Mouse (Mus musculus): ENCODE measurements around the gene Slc39a11. TPM values are rescaled to one million over a fixed set of nuclear protein-coding genes. Genes with fewer than 3 reads are reported as not detected.

Gene Slc39a11
- polyA plus RNA-seq, 1 experiment from 2014 or later, result 30.0 TPM

DNA sequence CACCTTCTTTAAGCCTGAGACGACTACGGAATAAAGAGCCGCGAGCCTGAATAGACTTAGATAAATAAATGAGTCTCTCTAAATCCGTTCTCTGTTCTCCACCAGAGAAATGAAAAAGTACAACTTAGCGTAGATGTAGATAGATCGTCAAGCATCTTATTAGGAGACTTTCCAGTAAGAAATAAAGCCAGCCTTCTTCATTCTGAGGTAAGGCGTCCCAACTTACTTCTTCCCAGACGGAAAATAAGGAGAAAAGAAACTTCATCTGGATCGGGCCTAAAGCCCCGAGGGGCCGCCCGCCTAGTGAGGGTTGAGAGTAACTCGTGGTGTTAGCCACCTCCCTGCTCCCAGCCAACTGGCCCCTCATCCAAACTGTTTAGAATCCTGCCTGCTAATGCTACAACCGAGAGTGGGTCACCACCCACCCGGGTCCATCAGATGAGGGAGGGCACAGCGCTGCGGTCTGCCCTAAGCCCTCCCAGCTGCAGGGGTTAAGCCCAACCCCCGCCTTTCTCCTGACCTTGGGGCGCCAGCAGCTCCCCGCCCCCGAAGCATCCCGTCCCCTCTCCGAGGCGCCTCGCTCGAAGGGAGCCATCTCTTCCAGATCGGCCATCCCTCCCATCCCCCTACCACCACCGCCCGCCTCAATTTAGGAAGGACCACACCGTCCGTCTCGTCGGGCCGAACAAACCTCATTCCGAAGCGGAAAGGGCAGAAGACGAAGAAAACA is 33.2 kb upstream of the Slc39a11 start:
- ATAC-seq (ENCODE audit: insufficient number of reproducible peaks, low FRiP score, low TSS enrichment, low read depth), result peak; percentile 30; the same call in 1 of the 2 replicates
- no peaks in the 10 kb centered on the region for H3K9me3 ChIP-seq
- peak overlapping the region; percentile 96 for H3K27ac ChIP-seq
- peaks cover 6% of the 10 kb centered on the region for H3K36me3 ChIP-seq
- WGBS, result 2% methylated on average over 38 of the region's 38 CpGs
- H3K9ac ChIP-seq, result peak overlapping the region; percentile 96
- H3K4me3 ChIP-seq, result peak overlapping the region; percentile 96
- peaks cover 33% of the 10 kb centered on the region for H3K4me1 ChIP-seq
- peak overlapping the region; percentile 74 for H3K4me2 ChIP-seq
- H3K27me3 ChIP-seq, result no peaks in the 10 kb centered on the region

DNA sequence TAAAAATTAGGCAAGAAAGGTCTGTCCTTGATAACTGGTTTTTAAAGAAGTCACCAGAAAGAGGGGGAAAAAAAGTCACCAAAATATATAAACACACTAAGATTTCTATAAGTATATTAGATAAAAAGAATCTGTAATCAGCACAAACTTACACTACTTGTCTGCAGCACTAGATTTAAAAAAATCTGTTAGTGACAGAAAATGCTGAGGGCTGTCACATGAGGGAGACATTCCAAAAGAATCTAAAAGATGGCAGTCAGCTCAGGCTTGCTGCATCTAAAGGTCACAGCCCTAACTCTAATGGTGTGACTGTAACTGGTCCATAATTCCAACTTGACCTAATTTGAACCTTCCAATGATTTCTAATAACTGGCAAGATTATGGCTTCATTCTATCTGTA is 32.1 kb upstream of the Slc39a11 start:
- no peak overlapping the region for H3K4me3 ChIP-seq
- no peak for ATAC-seq (ENCODE audit: insufficient number of reproducible peaks, low FRiP score, low TSS enrichment, low read depth)
- no peak overlapping the region for H3K27ac ChIP-seq
- peaks cover 44% of the 10 kb centered on the region for H3K4me1 ChIP-seq
- no peak overlapping the region for H3K9ac ChIP-seq
- no peaks in the 10 kb centered on the region for H3K27me3 ChIP-seq
- H3K36me3 ChIP-seq, result peaks cover 1% of the 10 kb centered on the region; the same call in 1 of the 2 replicates
- no peak overlapping the region for H3K4me2 ChIP-seq
- no peaks in the 10 kb centered on the region for H3K9me3 ChIP-seq

DNA sequence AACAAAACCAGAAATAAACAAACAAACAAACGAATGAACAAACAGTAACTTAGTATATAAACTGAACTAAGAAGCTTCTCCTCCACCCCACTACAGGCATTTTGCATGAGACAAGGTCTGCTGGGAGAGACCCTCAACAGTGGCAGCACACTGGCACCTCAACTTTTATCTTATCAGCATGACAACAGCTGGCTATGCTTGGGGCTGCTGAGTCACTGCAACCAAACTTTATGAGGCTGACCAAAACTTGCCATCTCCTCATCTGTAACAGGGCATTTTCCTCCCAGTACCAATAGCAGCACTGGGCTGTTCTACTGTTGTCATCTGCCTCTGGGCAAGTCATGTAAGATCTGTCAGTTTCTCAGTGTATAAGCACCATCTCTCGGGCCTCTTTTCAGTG is 31.1 kb upstream of the Slc39a11 start:
- no peak for ATAC-seq (ENCODE audit: insufficient number of reproducible peaks, low FRiP score, low TSS enrichment, low read depth)
- H3K27ac ChIP-seq, result no peak overlapping the region
- H3K4me3 ChIP-seq, result no peak overlapping the region
- H3K27me3 ChIP-seq, result no peaks in the 10 kb centered on the region
- H3K4me2 ChIP-seq, result no peak overlapping the region
- 82% methylated on average over 2 of the region's 2 CpGs for WGBS
- peaks cover 39% of the 10 kb centered on the region for H3K4me1 ChIP-seq
- H3K9ac ChIP-seq, result no peak overlapping the region
- peaks cover 12% of the 10 kb centered on the region for H3K36me3 ChIP-seq
- H3K9me3 ChIP-seq, result no peaks in the 10 kb centered on the region

DNA sequence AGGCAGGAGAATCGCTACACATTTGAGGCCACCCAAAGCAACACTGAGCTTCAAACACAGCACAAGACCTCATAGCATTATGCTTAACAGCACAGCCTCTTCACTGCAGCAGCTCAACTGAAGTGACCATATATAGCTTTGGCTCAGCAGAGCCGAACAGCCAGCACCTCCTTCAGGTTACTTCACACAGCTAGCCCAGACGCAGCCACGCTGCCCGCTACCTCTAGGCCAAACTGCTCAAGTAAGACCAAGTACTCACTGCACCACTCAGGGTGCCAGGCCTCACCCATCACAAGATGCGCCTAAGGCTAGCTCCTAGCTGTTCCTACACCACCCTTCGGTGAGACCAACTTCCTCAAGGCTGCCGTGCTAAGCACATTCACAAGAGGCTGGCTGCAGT is 28.5 kb upstream of the Slc39a11 start:
- H3K27ac ChIP-seq, result no peak overlapping the region
- H3K4me2 ChIP-seq, result no peak overlapping the region
- no peak for ATAC-seq (ENCODE audit: insufficient number of reproducible peaks, low FRiP score, low TSS enrichment, low read depth)

DNA sequence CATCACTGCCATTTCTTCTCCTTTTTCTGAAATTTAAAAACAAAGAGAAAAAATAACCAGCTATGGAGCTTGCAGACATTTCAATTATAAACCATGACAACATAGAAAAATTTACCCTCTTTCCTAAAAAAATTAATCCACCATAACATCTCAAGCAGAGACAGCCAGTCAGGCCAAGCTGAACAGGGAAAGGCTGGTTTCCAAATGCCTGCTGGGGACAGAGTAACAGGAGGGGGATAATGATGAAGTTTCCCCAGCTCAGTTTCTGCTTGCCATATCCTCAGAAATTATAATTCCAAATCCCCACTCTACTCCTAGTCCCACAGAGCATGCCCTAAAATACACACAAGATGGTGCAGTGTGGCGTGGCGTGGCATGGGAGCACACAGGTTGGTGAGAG is 27.5 kb upstream of the Slc39a11 start:
- H3K27me3 ChIP-seq, result no peaks in the 10 kb centered on the region
- no peak overlapping the region for H3K4me2 ChIP-seq
- no peak overlapping the region for H3K4me3 ChIP-seq
- peaks cover 25% of the 10 kb centered on the region; the same call in 1 of the 2 replicates for H3K4me1 ChIP-seq
- WGBS, result 86% methylated on average over 2 of the region's 2 CpGs
- no peak overlapping the region for H3K27ac ChIP-seq
- no peak for ATAC-seq (ENCODE audit: insufficient number of reproducible peaks, low FRiP score, low TSS enrichment, low read depth)
- no peaks in the 10 kb centered on the region for H3K9me3 ChIP-seq
- peaks cover 38% of the 10 kb centered on the region for H3K36me3 ChIP-seq
- no peak overlapping the region for H3K9ac ChIP-seq

More for the DNA sequence above, 28.5 kb upstream of the Slc39a11 start:
- H3K27me3 ChIP-seq, result no peaks in the 10 kb centered on the region
- peaks cover 33% of the 10 kb centered on the region for H3K36me3 ChIP-seq
- WGBS, result 81% methylated on average over 8 of the region's 8 CpGs
- H3K4me1 ChIP-seq, result peaks cover 29% of the 10 kb centered on the region; the same call in 1 of the 2 replicates
- no peaks in the 10 kb centered on the region for H3K9me3 ChIP-seq
- H3K9ac ChIP-seq, result no peak overlapping the region
- H3K4me3 ChIP-seq, result no peak overlapping the region

DNA sequence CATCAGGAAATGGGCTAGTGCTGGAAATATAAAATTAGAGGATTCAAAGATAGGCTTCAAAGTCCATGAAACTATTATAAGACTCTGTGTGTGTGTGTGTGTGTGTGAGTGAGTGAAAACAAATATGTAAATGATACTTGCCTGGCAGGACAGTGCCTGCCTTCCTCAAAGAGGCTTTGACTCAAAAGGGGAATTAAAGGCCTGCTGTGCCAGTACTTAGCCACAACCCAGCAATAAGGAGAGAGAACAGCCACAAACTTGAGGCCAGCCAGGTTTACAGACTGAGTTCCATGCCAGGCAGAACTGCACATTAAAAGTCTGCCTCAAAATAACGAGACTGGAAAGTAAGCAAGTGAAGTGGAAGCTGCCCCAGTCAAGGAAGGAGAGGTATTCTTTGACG is 27.0 kb upstream of the Slc39a11 start:
- Histone ChIP-seq H3K9me3 (no peaks in the 10 kb centered on the region), H3K9ac (no peak overlapping the region), H3K4me1 (peaks cover 25% of the 10 kb centered on the region; the same call in 1 of the 2 replicates), H3K4me2 (no peak overlapping the region), H3K4me3 (no peak overlapping the region), H3K27ac (no peak overlapping the region; the same call in 1 of the 2 replicates), H3K27me3 (no peaks in the 10 kb centered on the region), H3K36me3 (peaks cover 39% of the 10 kb centered on the region)
- WGBS, result 41% methylated on average over 2 of the region's 2 CpGs
- ATAC-seq (ENCODE audit: insufficient number of reproducible peaks, low FRiP score, low TSS enrichment, low read depth), result peak; percentile 24; the same call in 1 of the 2 replicates

DNA sequence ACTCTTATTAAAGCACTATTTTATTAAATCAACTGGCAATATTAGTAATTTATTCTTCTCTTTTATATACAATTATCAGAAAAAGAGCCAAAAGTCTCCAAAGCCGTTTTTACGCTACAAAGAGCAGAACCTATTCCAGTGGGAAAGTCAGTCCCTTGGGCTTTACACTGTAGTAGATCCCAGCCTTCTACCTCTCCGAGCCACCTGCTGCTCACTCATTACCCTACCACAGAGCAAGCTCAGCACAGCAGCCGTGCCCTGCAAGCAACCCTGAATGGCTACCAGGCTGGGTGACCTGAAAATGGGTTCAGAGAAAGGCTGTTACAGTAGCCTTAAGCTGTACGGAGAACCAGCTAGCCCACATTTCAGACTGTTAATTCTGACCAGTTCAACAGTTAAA is 24.7 kb upstream of the Slc39a11 start:
- Histone ChIP-seq H3K27ac (no peak overlapping the region), H3K9me3 (no peaks in the 10 kb centered on the region), H3K4me1 (peaks cover 18% of the 10 kb centered on the region; the same call in 1 of the 2 replicates), H3K36me3 (peaks cover 56% of the 10 kb centered on the region), H3K4me3 (no peak overlapping the region), H3K9ac (no peak overlapping the region), H3K27me3 (no peaks in the 10 kb centered on the region), H3K4me2 (no peak overlapping the region)
- no peak for ATAC-seq (ENCODE audit: insufficient number of reproducible peaks, low FRiP score, low TSS enrichment, low read depth)
- 82% methylated on average over 5 of the region's 5 CpGs for WGBS

DNA sequence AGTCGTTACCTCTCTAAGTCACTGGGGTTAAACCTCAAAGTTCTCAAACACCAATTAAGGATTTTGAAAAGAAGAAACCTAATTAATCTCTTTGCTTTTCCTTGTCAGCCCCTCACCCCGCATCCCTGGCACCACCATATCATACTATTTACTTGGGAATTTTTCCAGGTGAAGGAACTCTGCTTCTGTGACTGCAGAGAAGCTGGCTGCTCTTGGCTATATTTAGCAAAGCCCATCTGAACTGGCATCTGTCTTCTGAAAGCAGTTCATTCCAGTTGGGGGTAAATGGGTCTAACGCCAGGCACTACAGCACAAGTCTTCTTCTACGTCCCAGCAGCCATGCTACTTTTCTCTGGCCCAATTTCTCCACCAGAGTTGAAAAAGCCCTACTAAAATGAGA is 23.7 kb upstream of the Slc39a11 start:
- H3K9me3 ChIP-seq, result no peaks in the 10 kb centered on the region
- H3K4me3 ChIP-seq, result no peak overlapping the region
- WGBS, result 88% methylated on average over 4 of the region's 4 CpGs
- peaks cover 64% of the 10 kb centered on the region for H3K36me3 ChIP-seq
- peaks cover 17% of the 10 kb centered on the region; the same call in 1 of the 2 replicates for H3K4me1 ChIP-seq
- no peaks in the 10 kb centered on the region for H3K27me3 ChIP-seq
- no peak for ATAC-seq (ENCODE audit: insufficient number of reproducible peaks, low FRiP score, low TSS enrichment, low read depth)
- H3K9ac ChIP-seq, result no peak overlapping the region
- no peak overlapping the region for H3K4me2 ChIP-seq
- no peak overlapping the region; the same call in 1 of the 2 replicates for H3K27ac ChIP-seq

DNA sequence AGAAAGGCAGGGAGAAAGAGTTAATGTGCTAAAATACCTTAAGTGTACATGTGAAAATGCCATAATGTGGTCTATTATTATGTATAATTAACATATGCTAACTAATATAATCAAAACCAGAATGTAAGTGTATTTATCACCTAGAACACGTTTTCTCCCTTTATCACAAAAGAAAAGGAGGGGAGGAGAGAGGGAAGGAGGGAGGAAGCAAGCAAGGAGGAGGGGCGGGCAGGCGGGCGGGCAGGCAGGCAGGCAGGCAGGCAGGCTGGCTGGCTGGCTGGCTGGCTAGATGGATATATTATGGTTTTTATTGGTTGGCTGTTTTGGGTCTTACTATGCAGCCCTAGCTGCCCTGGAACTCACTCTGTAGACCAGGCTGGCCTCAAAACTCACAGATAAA is 19.8 kb upstream of the Slc39a11 start:
- Histone ChIP-seq H3K4me2 (no peak overlapping the region), H3K4me3 (no peak overlapping the region), H3K9ac (no peak overlapping the region), H3K4me1 (peaks cover 7% of the 10 kb centered on the region; the same call in 1 of the 2 replicates), H3K36me3 (peaks cover 50% of the 10 kb centered on the region), H3K27ac (no peak overlapping the region), H3K9me3 (no peaks in the 10 kb centered on the region), H3K27me3 (no peaks in the 10 kb centered on the region)
- 58% methylated on average over 4 of the region's 4 CpGs for WGBS
- no peak for ATAC-seq (ENCODE audit: insufficient number of reproducible peaks, low FRiP score, low TSS enrichment, low read depth)

DNA sequence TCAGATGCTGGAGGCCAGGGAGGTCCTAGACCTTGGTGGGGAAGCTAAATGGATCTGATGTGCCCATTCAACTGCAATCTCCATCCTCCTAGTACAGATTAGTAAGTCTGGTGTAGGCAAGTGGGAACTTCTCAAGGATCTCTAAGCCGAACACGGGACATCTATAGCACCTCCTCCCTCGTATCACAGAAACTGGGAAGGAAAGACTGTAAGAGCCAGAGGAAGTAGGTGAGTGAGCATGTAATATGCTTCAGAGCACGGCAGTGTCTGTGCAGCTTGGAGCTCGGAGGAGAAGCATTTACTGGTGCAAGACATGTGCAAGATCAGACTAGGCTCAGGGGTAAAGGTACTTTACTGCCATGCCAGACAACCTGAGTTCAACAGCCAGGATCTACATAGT is 19.0 kb upstream of the Slc39a11 start:
- no peaks in the 10 kb centered on the region for H3K27me3 ChIP-seq
- no peaks in the 10 kb centered on the region for H3K9me3 ChIP-seq
- H3K4me1 ChIP-seq, result peaks cover 7% of the 10 kb centered on the region; the same call in 1 of the 2 replicates
- no peak overlapping the region for H3K4me2 ChIP-seq
- H3K9ac ChIP-seq, result no peak overlapping the region
- ATAC-seq (ENCODE audit: insufficient number of reproducible peaks, low FRiP score, low TSS enrichment, low read depth), result no peak
- no peak overlapping the region for H3K4me3 ChIP-seq
- H3K36me3 ChIP-seq, result peaks cover 49% of the 10 kb centered on the region
- 0 out of 2 replicates have a peak overlapping the region, but pooled peaks have one; percentile 6 for H3K27ac ChIP-seq
- 87% methylated on average over 5 of the region's 5 CpGs for WGBS

DNA sequence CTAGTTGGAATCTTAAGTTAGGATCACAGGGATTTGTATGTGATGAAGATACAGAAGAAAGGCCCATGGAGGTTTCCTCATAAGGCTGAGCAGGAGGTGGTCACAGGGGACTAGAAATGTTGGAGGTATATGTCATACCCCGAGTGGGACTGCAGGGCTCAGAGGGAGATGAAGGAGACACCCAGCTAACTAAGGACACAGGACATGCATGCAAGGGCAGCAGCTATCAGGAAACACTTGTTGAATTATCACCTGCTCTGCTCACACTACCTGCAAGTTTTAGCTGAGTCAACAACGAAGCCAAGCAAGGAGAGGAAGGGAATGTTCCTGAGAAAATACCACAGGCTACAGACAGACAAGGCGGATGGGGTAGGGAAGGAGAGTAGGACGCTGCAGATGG is 17.8 kb upstream of the Slc39a11 start:
- Histone ChIP-seq H3K9ac (no peak overlapping the region), H3K27me3 (no peaks in the 10 kb centered on the region), H3K36me3 (peaks cover 49% of the 10 kb centered on the region), H3K27ac (no peak overlapping the region), H3K4me2 (no peak overlapping the region), H3K9me3 (no peaks in the 10 kb centered on the region), H3K4me1 (peaks cover 7% of the 10 kb centered on the region; the same call in 1 of the 2 replicates), H3K4me3 (no peak overlapping the region)
- ATAC-seq (ENCODE audit: insufficient number of reproducible peaks, low FRiP score, low TSS enrichment, low read depth), result no peak
- 72% methylated on average over 4 of the region's 4 CpGs for WGBS

DNA sequence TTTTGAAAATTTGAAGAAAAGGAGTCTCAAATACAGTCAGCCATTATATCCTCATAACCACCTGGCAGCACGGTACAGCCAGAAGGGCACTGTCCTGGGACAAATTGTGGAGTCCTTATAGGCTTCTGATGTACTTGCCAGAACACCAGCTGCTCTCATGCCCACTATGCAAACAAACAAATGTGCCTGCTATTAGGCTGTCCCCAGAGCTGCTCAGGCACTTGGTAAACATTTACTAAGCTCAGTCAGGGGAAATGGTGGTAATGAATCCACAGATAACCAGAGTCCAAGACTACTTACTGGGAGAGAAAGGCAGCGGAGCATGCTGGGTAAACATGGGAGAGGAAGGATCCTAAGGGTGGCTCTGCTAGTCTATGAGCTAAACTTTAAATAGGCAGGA is 17.2 kb upstream of the Slc39a11 start:
- ATAC-seq (ENCODE audit: insufficient number of reproducible peaks, low FRiP score, low TSS enrichment, low read depth), result no peak
- 56% methylated on average over 2 of the region's 2 CpGs for WGBS
- no peak overlapping the region for H3K27ac ChIP-seq

More for the DNA sequence above, 17.2 kb upstream of the Slc39a11 start:
- H3K36me3 ChIP-seq, result peaks cover 54% of the 10 kb centered on the region
- peaks cover 7% of the 10 kb centered on the region; the same call in 1 of the 2 replicates for H3K4me1 ChIP-seq
- H3K9me3 ChIP-seq, result no peaks in the 10 kb centered on the region
- no peak overlapping the region for H3K4me3 ChIP-seq
- H3K27me3 ChIP-seq, result no peaks in the 10 kb centered on the region
- no peak overlapping the region for H3K4me2 ChIP-seq
- no peak overlapping the region for H3K9ac ChIP-seq
